Mouse (Mus musculus): ENCODE data around the gene A430033K04Rik.

The A430033K04Rik gene

DNA sequence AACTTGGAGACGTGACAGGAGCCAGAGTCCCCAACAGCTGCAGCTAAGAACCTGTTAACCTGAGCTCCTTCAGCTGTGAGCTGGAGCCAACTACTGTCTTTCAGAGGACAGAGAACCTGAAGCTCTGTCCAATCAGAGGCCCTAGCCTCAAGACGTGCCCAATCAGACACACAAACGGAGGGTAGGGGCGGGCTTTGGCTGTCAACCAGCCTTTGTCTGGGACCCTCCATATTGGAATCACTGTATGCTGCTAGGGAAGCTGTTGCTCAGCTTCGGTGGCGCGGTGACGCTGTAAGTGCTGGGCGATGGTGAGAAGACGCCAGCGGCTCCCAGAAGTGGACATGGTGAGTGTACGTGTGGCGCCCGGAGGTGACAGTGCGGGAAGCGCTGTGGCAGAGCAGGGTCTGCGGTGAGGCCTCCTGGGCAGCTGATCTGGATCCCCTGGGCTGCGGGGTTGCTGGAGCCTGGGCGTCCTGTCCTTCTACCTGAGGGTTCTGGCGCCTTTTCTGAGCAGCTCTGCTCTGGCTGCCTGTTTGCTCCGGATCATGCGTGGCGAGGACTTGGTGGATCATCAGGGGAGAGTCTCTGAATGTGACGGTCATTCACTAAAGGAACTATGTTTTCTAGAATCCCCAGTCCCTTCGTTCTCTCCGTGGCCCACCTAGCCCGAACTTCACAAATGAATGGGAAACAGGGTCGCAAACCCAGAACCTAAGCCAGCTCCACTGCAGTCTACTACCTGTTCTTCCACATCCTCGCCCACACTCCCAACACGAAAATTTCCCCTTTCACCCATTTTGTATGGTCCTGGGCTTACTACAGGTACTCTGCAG is at the start of gene A430033K04Rik:
A430033K04Rik (plus strand) TSS at position 215 of the 833 bp plus-strand sequence.
- in situ Hi-C loops (cut with MboI, MseI): loop anchor here (10.0 kb wide), 1 partner anchor 418 kb away; no protein-coding TSS in a partner anchor

DNA sequence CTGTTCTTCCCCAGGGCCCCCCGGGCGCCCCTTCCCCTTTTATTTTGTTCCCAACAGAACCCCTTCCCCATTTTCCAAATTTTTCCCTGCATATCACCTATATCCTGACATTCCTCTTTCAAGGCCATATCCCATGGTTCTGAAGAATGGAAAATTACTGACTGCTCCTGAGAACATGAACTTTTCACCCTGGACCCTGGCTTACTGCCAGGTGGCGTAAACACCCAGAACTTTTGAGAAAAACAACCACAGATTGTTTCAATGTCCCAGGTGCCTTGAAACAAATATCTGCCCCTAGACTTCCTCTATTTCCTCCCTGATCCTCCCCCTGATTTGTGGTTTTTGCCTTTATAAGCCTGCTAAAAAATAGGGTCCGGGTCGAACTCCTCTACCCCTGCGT is 35.3 kb upstream of the A430033K04Rik start:
- in situ Hi-C loops (cut with MboI, MseI): no loop called here

- in situ Hi-C loops (cut with MboI, MseI): no loop called here
These were observed 4.3 kb upstream of the A430033K04Rik start for GRCm38 (mm10) chr5:138618353-138618752.

GRCm38 (mm10) chr5:138619211-138620128 is 3.2 kb upstream of the A430033K04Rik start, which contains the start of gene Zfp68:
TSS of gene Zfp68 (minus strand) at chr5:138619761.
- in situ Hi-C loops (cut with MboI, MseI): loop anchor here (10.0 kb wide), 1 partner anchor 415 kb away; no protein-coding TSS in a partner anchor

DNA sequence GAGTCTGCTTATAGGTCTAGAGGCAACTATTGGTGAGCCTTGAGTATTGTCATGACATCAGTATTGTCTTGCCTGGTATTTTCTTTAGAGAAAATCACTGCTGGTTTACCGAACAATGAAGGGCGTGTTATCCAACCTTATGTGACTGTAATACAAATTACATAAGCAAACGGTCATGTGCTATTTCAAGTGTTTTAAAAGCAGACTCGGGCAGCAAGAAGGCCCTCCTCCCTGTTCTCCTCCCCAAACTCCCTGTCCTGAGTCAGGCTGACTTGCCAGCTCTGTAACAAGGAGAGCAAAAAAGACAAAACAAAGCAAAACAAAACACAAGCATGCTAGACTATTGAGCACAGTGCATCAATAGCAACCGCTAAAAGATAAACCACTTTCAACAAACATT is 1.8 kb upstream of the A430033K04Rik start:
- in situ Hi-C loops (cut with MboI, MseI): loop anchor here (10.0 kb wide), 1 partner anchor 416 kb away; no protein-coding TSS in a partner anchor

GRCm38 (mm10) chr5:138623478-138623875 is 818 bp downstream of the A430033K04Rik start:
- in situ Hi-C loops (cut with MboI, MseI): loop anchor here (10.0 kb wide), 1 partner anchor 419 kb away; no protein-coding TSS in a partner anchor

GRCm38 (mm10) chr5:138636486-138636885 is 13.8 kb downstream of the A430033K04Rik start:
- in situ Hi-C loops (cut with MboI, MseI): no loop called here

DNA sequence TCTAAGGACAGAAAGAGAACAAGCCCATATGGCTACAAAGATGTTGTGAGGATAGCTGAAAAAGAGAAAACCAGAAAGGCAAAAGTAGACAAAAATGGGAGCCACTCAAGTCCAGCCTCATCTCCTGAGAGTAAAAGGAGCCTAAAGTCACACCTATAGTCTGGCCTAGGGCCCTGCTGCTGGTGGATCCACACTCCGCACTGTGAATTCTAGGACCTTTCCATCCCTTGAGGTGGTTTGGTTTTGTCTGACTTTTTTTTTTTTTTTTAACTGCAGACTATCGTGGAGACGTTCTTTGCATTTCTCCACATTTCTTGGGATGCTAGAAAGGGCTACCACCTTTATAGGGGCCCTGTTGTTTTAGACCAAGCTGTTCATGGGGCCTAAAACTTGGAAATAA is 18.4 kb downstream of the A430033K04Rik start:
- in situ Hi-C loops (cut with MboI, MseI): loop anchor here (5.0 to 10.0 kb wide), 2 partner anchors 51 to 1734 kb away; no protein-coding TSS in a partner anchor

DNA sequence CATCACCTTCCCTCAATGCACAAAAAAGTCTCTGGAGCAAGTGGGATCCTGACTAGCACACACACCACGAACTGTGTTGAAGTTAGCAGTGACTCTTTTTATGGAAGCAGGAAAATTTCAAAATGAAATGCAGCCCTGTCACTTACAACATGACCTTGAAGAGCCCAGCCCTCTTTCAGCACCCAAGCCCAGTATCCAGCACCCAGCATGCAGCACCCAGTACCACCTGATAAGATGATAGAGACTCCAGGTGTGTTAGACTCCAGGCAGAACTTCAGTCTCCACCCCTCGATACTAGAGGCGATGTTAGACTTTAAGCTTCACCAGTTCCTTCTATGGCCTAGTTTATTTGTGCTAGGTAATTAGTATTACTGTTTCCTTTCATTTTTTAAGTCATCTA is 19.1 kb downstream of the A430033K04Rik start:
- in situ Hi-C loops (cut with MboI, MseI): loop anchor here (5.0 to 10.0 kb wide), 2 partner anchors 51 to 1733 kb away; no protein-coding TSS in a partner anchor

GRCm38 (mm10) chr5:138652911-138653310 is 30.3 kb downstream of the A430033K04Rik start:
- in situ Hi-C loops (cut with MboI, MseI): loop anchor here (10.0 kb wide), 1 partner anchor 148 kb away; no protein-coding TSS in a partner anchor

GRCm38 (mm10) chr5:138656477-138657156 is 34.0 kb downstream of the A430033K04Rik start:
- in situ Hi-C loops (cut with MboI, MseI): loop anchor here (5.0 to 10.0 kb wide), 3 partner anchors 94 to 184 kb away; partner anchors contain the start of gene 1700123K08Rik

DNA sequence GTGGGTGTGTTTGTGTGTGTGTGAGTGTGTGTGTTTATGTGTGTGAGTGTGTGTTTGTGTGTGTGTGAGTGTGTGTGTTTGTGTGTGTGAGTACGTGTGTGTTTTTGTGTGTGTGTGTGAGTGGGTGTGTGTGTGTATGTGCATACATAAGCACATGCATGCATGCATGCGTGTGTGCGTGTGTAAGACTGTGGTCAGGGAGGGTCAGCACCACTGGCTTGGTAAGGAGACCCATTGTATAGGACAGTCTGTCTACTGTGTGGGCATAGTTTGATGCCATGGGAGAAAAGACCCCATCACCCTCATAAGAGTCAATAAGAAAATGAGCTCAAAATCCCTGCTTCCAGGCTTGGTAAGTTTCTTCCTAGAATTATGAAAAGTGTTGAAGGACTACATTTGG is 34.7 kb downstream of the A430033K04Rik start:
- in situ Hi-C loops (cut with MboI, MseI): loop anchor here (5.0 to 10.0 kb wide), 3 partner anchors 95 to 185 kb away; partner anchors contain the start of gene 1700123K08Rik

DNA sequence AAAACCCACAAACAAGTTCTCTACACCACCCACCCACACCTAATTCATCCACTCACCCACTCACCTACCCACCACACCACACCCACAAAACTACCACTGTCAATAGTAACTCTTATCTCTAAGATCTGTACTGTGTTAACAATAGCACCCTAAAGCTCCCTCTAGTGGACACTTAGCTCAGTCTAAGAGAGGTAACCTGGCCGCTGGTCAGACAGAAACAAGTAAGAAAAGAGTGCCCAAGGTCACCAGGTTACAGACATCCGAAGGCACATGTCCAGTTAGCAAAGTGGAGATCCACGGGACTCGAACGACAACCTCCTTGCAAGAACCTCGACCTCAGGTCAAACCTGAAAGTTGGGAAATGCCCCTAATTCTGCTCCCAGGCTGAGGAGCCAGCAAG is 35.2 kb downstream of the A430033K04Rik start:
- in situ Hi-C loops (cut with MboI, MseI): loop anchor here (5.0 to 10.0 kb wide), 3 partner anchors 96 to 186 kb away; partner anchors contain the start of gene 1700123K08Rik

DNA sequence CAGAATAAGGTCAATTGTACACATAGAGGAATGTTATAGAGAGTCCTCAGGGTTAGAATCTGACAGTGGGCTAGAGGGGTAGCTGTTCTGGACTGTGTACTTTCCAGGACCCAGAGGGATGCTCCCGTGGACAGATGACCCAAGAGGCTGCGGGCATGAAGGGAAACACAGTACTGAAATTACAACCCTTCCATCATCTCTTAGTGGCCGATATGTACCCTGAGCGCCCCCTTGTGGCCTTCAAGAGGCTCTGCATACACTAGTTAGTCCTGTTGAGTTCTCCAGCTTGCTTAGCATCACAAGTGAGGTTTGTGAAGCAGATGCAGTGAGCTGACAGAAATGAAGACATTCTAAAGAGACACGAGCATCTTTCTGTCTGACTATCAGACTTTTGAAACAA is 36.3 kb downstream of the A430033K04Rik start:
- in situ Hi-C loops (cut with MboI, MseI): loop anchor here (5.0 to 10.0 kb wide), 3 partner anchors 97 to 187 kb away; partner anchors contain the start of gene 1700123K08Rik

GRCm38 (mm10) chr5:138683023-138683766 is 60.5 kb downstream of the A430033K04Rik start:
- in situ Hi-C loops (cut with MboI, MseI): no loop called here

GRCm38 (mm10) chr5:138683821-138684220 is 61.2 kb downstream of the A430033K04Rik start:
- in situ Hi-C loops (cut with MboI, MseI): no loop called here

GRCm38 (mm10) chr5:138687453-138687852 is 64.8 kb downstream of the A430033K04Rik start:
- in situ Hi-C loops (cut with MboI, MseI): no loop called here

- in situ Hi-C loops (cut with MboI, MseI): no loop called here
These were observed 66.6 kb downstream of the A430033K04Rik start for GRCm38 (mm10) chr5:138689254-138689653.

DNA sequence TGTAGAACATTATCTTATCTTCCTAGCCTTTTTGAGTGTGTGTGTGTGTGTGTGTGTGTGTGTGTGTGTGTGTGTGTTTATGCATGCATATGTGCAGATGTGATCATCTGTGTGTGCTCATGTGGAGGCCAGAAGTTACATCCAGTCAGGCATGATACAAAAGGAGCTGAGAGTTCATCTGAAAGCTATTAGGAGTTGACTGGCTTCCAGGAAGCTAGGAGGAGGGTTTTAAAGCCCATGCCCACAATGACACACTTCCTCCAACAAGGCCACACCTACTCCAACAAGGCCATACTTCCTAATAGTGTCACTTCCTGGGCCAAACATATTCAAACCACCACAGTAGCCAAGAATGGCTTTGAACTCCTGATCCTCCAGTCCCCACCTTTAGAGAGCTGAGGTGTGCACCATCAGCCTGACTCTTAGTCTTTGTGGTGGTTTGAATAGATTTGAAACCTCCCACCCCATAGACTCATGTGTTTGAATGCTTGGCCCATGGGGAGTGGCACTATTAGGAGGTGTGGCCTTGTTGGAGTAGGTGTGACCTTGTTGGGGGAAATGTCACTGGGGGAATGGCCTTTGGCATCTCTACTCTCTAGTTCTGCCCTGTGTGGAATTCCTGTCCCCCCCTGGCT is 70.4 kb downstream of the A430033K04Rik start:
- in situ Hi-C loops (cut with MboI, MseI): loop anchor here (5.0 kb wide), 1 partner anchor 51 kb away; no protein-coding TSS in a partner anchor

Measured in regulatory T cell (primary cell).